Mouse (Mus musculus) liver, adult 2 months (tissue): ENCODE measurements at regions not wholly inside any gene's neighbourhood (a gene's known extent, or its start where the extent isn't known, plus 50 kb on each side); places are given as distances from the start of the nearest gene placed in this dataset.

ENCODE experiments used
- DNase-seq: peaks from one replicate; pipeline ENCODE4 v3.0.0-alpha.2; 2011; ENCODE audit warnings: low read depth, low spot score; ENCODE audit errors: extremely low read depth
- H3K27ac ChIP-seq: fragments of 200-500 bp; replicated peaks from 2 replicates; pipeline ENCODE4 v1.5.1; 2012; ENCODE audit warnings: low read depth, mild to moderate bottlenecking, control low read depth, inconsistent platforms, low read length; ENCODE audit not compliant: insufficient read depth
- H3K27me3 ChIP-seq: fragments of 200-500 bp; 2 replicates; pipeline ENCODE4 v1.6.1; 2012; ENCODE audit warnings: mild to moderate bottlenecking, moderate library complexity, low read length, inconsistent platforms; ENCODE audit not compliant: control insufficient read depth, insufficient read depth
- H3K36me3 ChIP-seq: fragments of 200-500 bp; 2 replicates; pipeline ENCODE4 v1.6.1; 2012; ENCODE audit warnings: low read length, inconsistent platforms; ENCODE audit not compliant: control insufficient read depth, insufficient read depth
- H3K4me1 ChIP-seq: fragments of 200-500 bp; 2 replicates; pipeline ENCODE4 v1.6.1; 2011; ENCODE audit warnings: low read length; ENCODE audit not compliant: control insufficient read depth, insufficient read depth
- H3K4me3 ChIP-seq: fragments of 200-500 bp; 2 replicates; pipeline ENCODE4 v1.5.1; 2011; ENCODE audit warnings: low read depth, mild to moderate bottlenecking, control low read depth, low read length, moderate library complexity; ENCODE audit not compliant: insufficient read depth
- H3K79me2 ChIP-seq: fragments of 200-500 bp; 2 replicates; pipeline ENCODE4 v1.6.1; 2012; ENCODE audit warnings: inconsistent platforms, mild to moderate bottlenecking, low read length, moderate library complexity; ENCODE audit not compliant: control insufficient read depth, insufficient read depth
- H3K9ac ChIP-seq: fragments of 200-500 bp; 2 replicates; pipeline ENCODE4 v1.6.1; 2012; ENCODE audit warnings: low read depth, mild to moderate bottlenecking, control low read depth, inconsistent platforms, low read length
- CTCF ChIP-seq: fragments of 200-500 bp; IDR thresholded peaks from 2 replicates; pipeline ENCODE4 v1.5.1; 2011; ENCODE audit warnings: low read depth, low read length, control low read depth
- POLR2A ChIP-seq: fragments of 200-500 bp; IDR thresholded peaks from 2 replicates; pipeline ENCODE4 v1.6.1; 2011; ENCODE audit warnings: low read length, control low read depth; ENCODE audit not compliant: insufficient read depth; ENCODE audit errors: extremely low read depth
- WGBS: fragments of 180-500 bp; shearing (Covaris S2); methylation state at CpG from one replicate; pipeline ENCODE4 v1.1.7; 2018; 5-methylcytosine and 5-hydroxymethylcytosine counted together

GRCm38 (mm10) chr8:8376791-8377190, 284.3 kb downstream of the Efnb2 start:
- no peak for DNase-seq
- TF ChIP-seq POLR2A (no peak), CTCF (no peak)
- Histone ChIP-seq H3K27ac (no peak overlapping the region), H3K79me2 (no peaks in the 10 kb centered on the region), H3K4me1 (no peaks in the 10 kb centered on the region), H3K4me3 (no peak overlapping the region), H3K9ac (no peak overlapping the region), H3K36me3 (no peaks in the 10 kb centered on the region), H3K27me3 (no peaks in the 10 kb centered on the region)
- WGBS = 86% methylated on average over 3 of the region's 3 CpGs

- no peak overlapping the region for H3K9ac ChIP-seq
- H3K27ac ChIP-seq = no peak overlapping the region
- WGBS = 56% methylated on average over 2 of the region's 2 CpGs
- H3K27me3 ChIP-seq = no peaks in the 10 kb centered on the region
- no peaks in the 10 kb centered on the region for H3K36me3 ChIP-seq
- no peaks in the 10 kb centered on the region for H3K79me2 ChIP-seq
- no peak overlapping the region for H3K4me3 ChIP-seq
- no peak for TF ChIP-seq POLR2A
- TF ChIP-seq CTCF = no peak
- no peaks in the 10 kb centered on the region for H3K4me1 ChIP-seq
- DNase-seq = no peak
Observed at GRCm38 (mm10) chr8:8376379-8376778, 284.7 kb downstream of the Efnb2 start.

GRCm38 (mm10) chr8:8367282-8367871, 293.7 kb downstream of the Efnb2 start:
- TF ChIP-seq POLR2A (no peak), CTCF (no peak)
- Histone ChIP-seq H3K27ac (no peak overlapping the region), H3K4me3 (no peak overlapping the region), H3K79me2 (no peaks in the 10 kb centered on the region), H3K36me3 (no peaks in the 10 kb centered on the region), H3K4me1 (no peaks in the 10 kb centered on the region), H3K27me3 (no peaks in the 10 kb centered on the region), H3K9ac (no peak overlapping the region)
- no peak for DNase-seq
- 94% methylated on average over 4 of the region's 4 CpGs for WGBS

- H3K36me3 ChIP-seq = no peaks in the 10 kb centered on the region
- no peaks in the 10 kb centered on the region for H3K79me2 ChIP-seq
- WGBS = 85% methylated on average over 7 of the region's 7 CpGs
- no peak overlapping the region for H3K9ac ChIP-seq
- H3K27ac ChIP-seq = no peak overlapping the region
- H3K4me3 ChIP-seq = no peak overlapping the region
- no peak for DNase-seq
- H3K4me1 ChIP-seq = no peaks in the 10 kb centered on the region
- TF ChIP-seq POLR2A = no peak
- no peaks in the 10 kb centered on the region for H3K27me3 ChIP-seq
Observed at GRCm38 (mm10) chr8:8361941-8362537, 299.0 kb downstream of the Efnb2 start.

- Histone ChIP-seq H3K27ac (no peak overlapping the region), H3K4me1 (no peaks in the 10 kb centered on the region), H3K27me3 (no peaks in the 10 kb centered on the region), H3K79me2 (no peaks in the 10 kb centered on the region), H3K4me3 (no peak overlapping the region), H3K9ac (no peak overlapping the region), H3K36me3 (no peaks in the 10 kb centered on the region)
- no peak for DNase-seq
- no peak for TF ChIP-seq CTCF
- no peak for TF ChIP-seq POLR2A
Observed at GRCm38 (mm10) chr8:8360586-8360985, 300.5 kb downstream of the Efnb2 start.

- Histone ChIP-seq H3K27ac (no peak overlapping the region), H3K4me1 (no peaks in the 10 kb centered on the region), H3K4me3 (no peak overlapping the region), H3K9ac (no peak overlapping the region), H3K36me3 (no peaks in the 10 kb centered on the region), H3K27me3 (0 out of 2 replicates have a peak, but pooled peaks cover 2% of the 10 kb centered on the region), H3K79me2 (no peaks in the 10 kb centered on the region)
- TF ChIP-seq CTCF (no peak), POLR2A (no peak)
- 91% methylated on average over 4 of the region's 4 CpGs for WGBS
- DNase-seq = no peak
Observed at GRCm38 (mm10) chr8:8354977-8355376, 306.1 kb downstream of the Efnb2 start.
